Mouse (Mus musculus): ENCODE results near the gene Zfp605. TPM values are rescaled to one million over a fixed set of nuclear protein-coding genes. Genes with fewer than 3 reads are reported as not detected.

The Zfp605 gene
- polyA plus RNA-seq, 1 experiment from 2014 or later = 4.8 TPM

Other genes with a start within 250 kb of the Zfp605 start
- 0.57 and 0.84 TPM in 2 replicates for gene Gm15446, start 186.7 kb upstream of the Zfp605 start, polyA plus RNA-seq (2015; fragmentation: Nextera tagmentation; extraction: Ambion mirVana)
- gene Zfp932, start 113.6 kb upstream of the Zfp605 start, polyA plus RNA-seq (2015; fragmentation: Nextera tagmentation; extraction: Ambion mirVana) = 18.0 and 20.4 TPM in 2 replicates
- 2.4 and 3.2 TPM in 2 replicates for gene Gm17655, start 37.6 kb upstream of the Zfp605 start, polyA plus RNA-seq (2015; fragmentation: Nextera tagmentation; extraction: Ambion mirVana)
- gene Gm35315, start 15.7 kb upstream of the Zfp605 start, polyA plus RNA-seq (2015; fragmentation: Nextera tagmentation; extraction: Ambion mirVana) = 1.2 and 1.3 TPM in 2 replicates
- gene Plcxd1, start 10.1 kb upstream of the Zfp605 start, polyA plus RNA-seq (2015; fragmentation: Nextera tagmentation; extraction: Ambion mirVana) = 1.2 and 2.5 TPM in 2 replicates
- 33.2 and 33.9 TPM in 2 replicates for gene Gtpbp6, start 1.9 kb upstream of the Zfp605 start, polyA plus RNA-seq (2015; fragmentation: Nextera tagmentation; extraction: Ambion mirVana)
- 33.7 and 35.0 TPM in 2 replicates for gene Chfr, start 25.8 kb downstream of the Zfp605 start, polyA plus RNA-seq (2015; fragmentation: Nextera tagmentation; extraction: Ambion mirVana)
- gene Golga3, start 66.6 kb downstream of the Zfp605 start, polyA plus RNA-seq (2015; fragmentation: Nextera tagmentation; extraction: Ambion mirVana) = 25.5 and 27.5 TPM in 2 replicates
- gene Ankle2, start 120.9 kb downstream of the Zfp605 start, polyA plus RNA-seq (2015; fragmentation: Nextera tagmentation; extraction: Ambion mirVana) = 23.2 and 29.7 TPM in 2 replicates
- 61.0 and 61.4 TPM in 2 replicates for gene Pgam5, start 159.8 kb downstream of the Zfp605 start, polyA plus RNA-seq (2015; fragmentation: Nextera tagmentation; extraction: Ambion mirVana)
- gene Pxmp2, start 176.1 kb downstream of the Zfp605 start, polyA plus RNA-seq (2015; fragmentation: Nextera tagmentation; extraction: Ambion mirVana) = 5.2 and 6.4 TPM in 2 replicates
- gene Pole, start 176.2 kb downstream of the Zfp605 start, polyA plus RNA-seq (2015; fragmentation: Nextera tagmentation; extraction: Ambion mirVana) = 20.5 and 21.7 TPM in 2 replicates
- 1.2 and 1.4 TPM in 2 replicates for gene P2rx2, start 233.1 kb downstream of the Zfp605 start, polyA plus RNA-seq (2015; fragmentation: Nextera tagmentation; extraction: Ambion mirVana)
- gene Lrcol1, start 234.6 kb downstream of the Zfp605 start, polyA plus RNA-seq (2015; fragmentation: Nextera tagmentation; extraction: Ambion mirVana) = not detected in 2 replicates

All from limb, embryonic 15.5 days (tissue).